Mouse (Mus musculus) lung, postnatal 36 days (tissue): Measurements from ENCODE around the gene Tiam1.

Experiments
- DNase-seq: peaks from one replicate; pipeline ENCODE4 v3.0.0; 2022; ENCODE audit warnings: mixed read lengths

Tiam1 gene

DNA sequence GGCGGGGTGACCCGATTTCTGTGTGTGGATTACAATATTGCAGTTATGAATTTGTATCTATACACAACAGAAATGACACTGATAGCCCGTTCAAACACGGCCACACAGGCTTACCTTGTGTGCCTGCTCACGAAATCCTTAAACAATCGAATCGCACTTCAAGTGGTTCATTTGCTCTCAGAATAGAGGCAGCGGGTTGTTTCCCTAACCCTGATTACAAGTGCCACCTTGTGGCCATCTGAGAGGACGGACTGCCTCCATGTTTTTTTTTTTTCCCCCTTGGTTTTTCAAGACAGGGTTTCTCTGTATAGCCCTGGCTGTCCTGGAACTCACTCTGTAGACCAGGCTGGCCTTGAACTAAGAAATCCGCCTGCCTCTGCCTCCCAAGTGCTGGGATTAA lies 312.4 kb downstream of the Tiam1 start:
- peak; percentile 85 for DNase-seq

DNA sequence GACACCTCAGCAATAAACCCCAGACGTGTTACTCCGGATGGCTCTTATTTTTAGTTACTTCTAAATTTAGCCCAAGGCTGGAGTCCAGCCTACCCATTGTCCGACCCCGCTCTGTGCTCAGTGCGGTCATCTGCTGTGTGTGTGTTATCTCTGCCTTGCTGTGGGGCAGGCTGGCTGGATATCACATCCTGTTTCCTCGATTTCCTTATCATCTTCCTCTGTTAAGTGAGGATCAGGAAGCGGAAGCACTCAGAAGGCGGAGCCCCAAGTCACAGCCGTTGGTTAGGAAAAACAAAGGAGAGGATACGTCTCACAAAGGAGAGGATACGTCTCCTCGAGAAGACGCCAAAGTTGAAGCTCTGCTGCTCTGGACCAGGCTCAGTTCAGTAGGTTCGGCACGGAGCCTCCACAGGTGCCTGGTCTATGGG lies 313.3 kb downstream of the Tiam1 start:
- peak; percentile 81 for DNase-seq

- DNase-seq: no peak
Observed at GRCm38 (mm10) chr16:89827496-89828125, 316.0 kb downstream of the Tiam1 start.

- no peak for DNase-seq
Observed at GRCm38 (mm10) chr16:89825875-89826274, 317.7 kb downstream of the Tiam1 start.

- no peak for DNase-seq
Observed at GRCm38 (mm10) chr16:89822882-89823281, 320.7 kb downstream of the Tiam1 start.

GRCm38 (mm10) chr16:89818661-89819060 lies 324.9 kb downstream of the Tiam1 start:
- DNase-seq: no peak

DNA sequence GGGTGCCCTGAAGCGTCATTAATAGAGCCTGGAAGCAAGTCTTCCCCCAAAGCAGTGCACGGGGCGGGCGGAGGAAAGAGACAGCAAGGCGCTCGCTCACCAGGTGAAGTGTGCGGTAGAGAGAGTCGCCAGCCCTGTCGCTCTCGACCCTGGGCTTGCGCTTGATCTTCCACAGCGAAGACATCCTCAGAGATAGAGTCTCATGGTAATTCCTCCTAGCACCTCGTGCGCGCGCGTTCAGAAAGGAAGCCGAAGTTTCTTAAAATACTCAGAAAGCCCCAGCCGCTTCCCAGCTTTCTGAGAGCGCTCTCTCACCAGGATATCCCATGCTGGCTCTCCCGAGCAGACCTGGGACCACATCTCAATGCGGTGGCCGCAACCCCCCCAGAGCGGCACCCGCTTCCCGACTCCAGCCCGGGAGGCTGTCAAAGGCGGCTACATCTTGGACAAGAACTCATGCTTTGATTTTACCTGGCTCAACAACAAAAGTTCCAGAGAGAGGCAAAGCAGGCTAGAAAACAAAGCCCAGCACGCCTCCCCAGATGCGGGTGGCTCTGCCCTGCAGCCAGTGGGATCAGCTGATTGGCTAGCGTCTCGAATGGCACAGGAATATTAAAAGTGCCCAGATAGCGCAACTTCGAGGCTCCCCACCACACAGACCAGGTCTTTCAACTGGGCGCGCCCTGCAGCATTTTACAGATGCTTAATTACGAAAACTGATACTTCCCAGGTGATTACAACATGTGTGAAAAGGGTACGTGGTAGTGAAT lies 325.5 kb downstream of the Tiam1 start:
- DNase-seq: no peak

- DNase-seq: no peak
Observed at GRCm38 (mm10) chr16:89817301-89817700, 326.3 kb downstream of the Tiam1 start.

DNA sequence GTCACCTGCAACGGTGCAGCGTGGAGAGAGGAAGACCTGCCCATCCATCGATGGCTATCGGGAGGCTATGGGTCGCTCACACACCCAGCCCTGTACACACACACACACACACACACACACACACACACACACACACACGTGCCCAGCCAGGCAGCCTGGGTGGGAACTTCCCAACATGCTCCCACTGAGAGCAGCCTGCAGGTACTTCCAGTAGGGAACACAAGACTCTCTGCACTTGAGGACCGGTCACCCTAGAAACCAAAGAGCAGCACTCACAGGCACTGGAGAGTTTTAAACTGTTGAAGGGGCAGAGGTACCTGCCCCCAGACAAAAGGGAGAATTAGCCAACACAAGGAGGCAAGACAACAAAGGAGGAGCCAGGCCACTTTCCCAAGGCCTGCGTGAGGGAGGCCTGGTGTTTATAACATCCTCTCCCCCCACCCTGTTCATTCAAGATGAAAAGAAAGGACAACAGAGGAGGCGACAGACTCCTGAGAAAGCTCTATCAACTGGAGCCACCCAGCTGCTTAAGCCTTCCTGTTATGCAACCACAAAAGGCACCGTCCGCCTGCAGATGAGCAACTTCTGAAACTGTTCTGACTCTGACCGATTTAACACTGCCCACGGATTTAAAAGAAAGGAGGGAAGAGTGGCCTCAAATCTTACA lies 326.9 kb downstream of the Tiam1 start:
- DNase-seq: peak; percentile 51

GRCm38 (mm10) chr16:89813536-89813935 lies 330.0 kb downstream of the Tiam1 start:
- DNase-seq: no peak

GRCm38 (mm10) chr16:89812891-89813290 lies 330.7 kb downstream of the Tiam1 start:
- no peak for DNase-seq

- no peak for DNase-seq
Observed at GRCm38 (mm10) chr16:89810398-89810797, 333.2 kb downstream of the Tiam1 start.

GRCm38 (mm10) chr16:89808168-89808567 lies 335.4 kb downstream of the Tiam1 start:
- DNase-seq: no peak

DNA sequence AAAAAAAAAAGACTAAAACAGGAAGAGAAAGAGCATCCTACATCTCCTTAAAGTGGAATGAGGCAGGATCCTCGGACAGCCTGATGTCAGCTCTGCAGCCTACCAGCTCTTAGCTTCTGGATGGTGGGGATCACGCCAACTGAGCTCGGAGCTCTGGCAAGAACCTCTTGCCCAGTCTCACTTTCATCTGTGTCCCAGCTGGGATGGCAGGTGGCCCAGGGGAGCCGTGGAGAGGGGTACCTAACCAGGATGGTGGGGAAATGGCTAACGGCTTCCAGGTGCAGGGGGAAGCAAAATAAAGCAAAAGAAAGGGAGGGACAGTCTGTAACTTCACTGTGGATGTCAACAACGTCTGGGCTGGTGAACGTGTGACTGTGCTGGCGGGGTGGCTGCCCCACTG lies 337.6 kb downstream of the Tiam1 start:
- no peak for DNase-seq

DNA sequence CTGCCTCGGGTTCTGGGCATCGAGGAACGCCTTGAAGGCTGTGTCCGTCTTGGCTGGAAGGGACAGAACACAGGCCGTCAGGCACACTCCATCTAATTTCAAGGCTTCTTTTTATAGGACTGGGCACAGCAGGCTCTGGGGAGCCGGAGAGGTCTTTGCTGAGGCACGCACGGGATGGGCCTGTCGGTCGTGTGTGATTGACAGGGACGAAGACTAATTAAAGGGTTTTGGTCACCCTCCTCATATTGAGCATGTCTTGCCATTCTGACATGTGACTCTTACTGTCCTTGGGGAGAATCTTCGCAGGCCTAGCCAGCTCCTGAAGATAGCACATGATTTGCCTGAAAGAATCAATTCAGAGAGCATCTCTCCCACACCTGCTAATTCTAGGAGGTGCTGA lies 338.4 kb downstream of the Tiam1 start:
- DNase-seq: no peak

DNA sequence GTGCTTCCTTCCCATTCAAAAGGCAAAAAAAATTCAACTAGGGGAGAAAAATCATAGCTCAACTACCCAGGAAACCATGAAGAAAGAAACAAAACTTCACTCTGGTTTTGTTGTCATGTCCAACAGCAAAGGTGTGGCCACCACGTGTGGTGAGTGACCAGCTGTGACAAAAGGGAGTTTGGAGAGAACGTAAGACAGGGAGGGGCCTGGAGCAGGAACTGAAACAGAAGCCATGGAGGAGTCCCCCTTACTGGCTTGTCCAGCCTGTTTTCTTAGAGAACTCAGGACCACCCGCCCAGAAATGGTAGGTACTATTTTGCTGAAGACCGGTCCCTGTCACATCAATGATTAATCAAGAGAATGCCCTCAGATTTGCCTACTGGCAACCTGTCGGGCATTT lies 342.1 kb downstream of the Tiam1 start:
- DNase-seq: no peak

DNA sequence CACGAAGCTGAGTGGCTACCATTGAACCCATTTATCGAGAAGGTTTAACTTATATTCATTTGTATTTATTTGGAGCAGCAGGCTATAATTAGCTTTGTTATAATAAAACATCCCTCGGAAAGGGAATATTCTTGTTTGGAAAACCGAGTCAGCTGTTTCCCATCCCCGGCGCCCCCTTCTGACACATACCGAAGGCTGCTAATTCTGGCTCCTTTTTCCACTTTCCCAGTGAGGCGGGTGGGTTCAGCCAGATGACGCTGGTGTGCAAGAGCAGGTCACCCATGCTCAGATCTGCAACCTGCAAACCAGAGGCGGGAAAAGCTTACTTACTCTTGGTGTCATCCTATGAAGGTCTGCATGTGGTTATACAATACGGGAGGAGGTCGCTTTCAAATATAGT lies 343.8 kb downstream of the Tiam1 start:
- peak; percentile 65 for DNase-seq

- no peak for DNase-seq
Observed at GRCm38 (mm10) chr16:89796566-89796965, 347.0 kb downstream of the Tiam1 start.

GRCm38 (mm10) chr16:89789792-89790434 lies 353.7 kb downstream of the Tiam1 start:
- DNase-seq: no peak

DNA sequence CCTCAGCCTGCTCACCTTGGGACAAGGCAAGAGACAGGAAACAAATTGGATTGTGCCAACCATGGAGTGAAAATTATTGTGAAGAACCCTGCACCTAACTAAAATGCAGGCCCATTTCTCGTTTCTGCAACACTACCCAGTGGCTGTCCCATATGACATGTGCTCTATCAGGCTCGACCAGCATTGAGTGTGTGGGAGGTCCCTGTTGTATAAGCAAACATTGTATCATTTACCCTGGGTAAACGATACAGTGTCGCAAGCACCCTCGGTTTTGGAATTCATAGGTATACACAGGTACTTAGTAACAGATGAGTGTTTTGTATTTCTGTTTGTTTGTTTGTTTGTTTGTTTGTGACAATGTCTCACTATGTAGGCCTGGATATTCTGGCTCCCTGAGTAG lies 357.8 kb downstream of the Tiam1 start:
- DNase-seq: peak; percentile 33

DNA sequence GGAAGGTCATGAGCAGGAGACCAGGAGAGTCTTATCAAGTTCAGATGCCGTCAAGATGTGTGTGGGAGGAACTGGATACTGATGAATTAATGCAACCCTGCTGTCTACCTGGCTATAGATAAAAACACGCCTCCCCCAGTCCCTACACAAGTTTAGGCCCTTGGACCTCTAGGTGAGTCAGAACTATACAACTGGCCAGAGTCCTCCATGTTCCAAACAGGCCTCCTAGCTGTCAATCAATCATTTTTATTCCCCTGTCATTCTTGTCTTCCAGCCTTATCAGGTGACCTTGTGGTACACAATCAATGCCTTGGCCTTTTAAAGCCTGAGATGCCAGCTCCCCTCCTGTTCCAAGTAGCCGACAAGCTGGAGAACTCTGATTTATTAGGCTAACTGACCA lies 363.9 kb downstream of the Tiam1 start:
- no peak for DNase-seq

- no peak for DNase-seq
Observed at GRCm38 (mm10) chr16:89777450-89777849, 366.1 kb downstream of the Tiam1 start.

- DNase-seq: no peak
Observed at GRCm38 (mm10) chr16:89774553-89774913, 369.0 kb downstream of the Tiam1 start.
